Mouse (Mus musculus) heart, embryonic 14.5 days (tissue): ENCODE measurements around the gene Pgrmc1. TPM values are rescaled to one million over a fixed set of nuclear protein-coding genes. Genes with fewer than 3 reads are reported as not detected.

ENCODE experiments used
- polyA plus RNA-seq: library from polyadenylated mRNA; unstranded; fragments of >200 nt; fragmentation: Nextera tagmentation; extraction: Ambion mirVana; gene quantifications from 2 replicates; pipeline ENCODE4 v1.2.1, GENCODE M21; 2014

Gene Pgrmc1
- polyA plus RNA-seq, 1 experiment from 2014 or later, result 131 TPM

Other genes with a start within 250 kb of the Pgrmc1 start
- gene Gm6268, start 196.9 kb upstream of the Pgrmc1 start, polyA plus RNA-seq, result not detected in 2 replicates
- gene Gm14569, start 106.4 kb upstream of the Pgrmc1 start, polyA plus RNA-seq, result not detected in 2 replicates
- gene Akap17b, start 47.2 kb downstream of the Pgrmc1 start, polyA plus RNA-seq, result 1.5 and 2.0 TPM in 2 replicates
- 3.8 and 4.4 TPM in 2 replicates for gene Slc25a43, start 145.5 kb downstream of the Pgrmc1 start, polyA plus RNA-seq
- gene Slc25a5, start 197.4 kb downstream of the Pgrmc1 start, polyA plus RNA-seq, result 1,151 and 1,230 TPM in 2 replicates